8 mouse cellular contexts compared by ENCODE assay signal in the genomic region with DNA sequence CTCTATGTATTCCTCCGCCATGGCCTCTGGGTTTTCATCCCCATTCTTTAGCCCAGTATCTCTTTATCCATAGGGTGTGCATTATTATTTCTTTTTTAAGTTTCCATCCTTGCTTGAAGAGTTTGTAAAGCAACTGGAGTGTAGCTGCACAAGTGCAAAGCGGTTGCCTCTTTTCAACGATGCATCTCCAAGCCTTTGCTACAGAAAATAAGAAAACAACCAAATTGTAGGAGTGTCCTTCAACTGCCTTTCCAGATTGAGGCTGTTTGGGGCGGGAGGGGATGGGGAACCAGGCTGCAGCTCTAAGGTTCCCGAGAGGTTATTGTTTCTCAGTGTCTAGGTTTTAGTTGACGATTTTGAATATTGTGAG. TPM values are rescaled to one million over a fixed set of nuclear protein-coding genes. Genes with fewer than 3 reads are reported as not detected.
DNase-seq lines count a peak whose midpoint lies in the region; ATAC-seq and TF ChIP-seq lines count a peak whose summit lies in the region.

No protein-coding gene starts in this region.

- peak overlapping the region; percentile 79 for H3K27ac ChIP-seq in heart, embryonic 15.5 days
- H3K27ac ChIP-seq in ES-E14 (ENCODE audit: insufficient read depth, low read depth, low read length, poor library complexity, severe bottlenecking) (peak overlapping the region; percentile 88; the same call in 1 of the 2 replicates), macrophage (peak overlapping the region; percentile 89)
- peak overlapping the region; percentile 92 for H3K27ac ChIP-seq in forebrain, postnatal 0 days (ENCODE audit: low read depth, low read length)

- peak overlapping the region; percentile 77 for H3K4me3 ChIP-seq in heart, embryonic 15.5 days
- peak overlapping the region; percentile 84 to 88 for H3K4me3 ChIP-seq in ES-E14 (ENCODE audit: insufficient read depth in 1 of 2, low read depth in 1 of 2, low read length in 2 of 2, poor library complexity in 1 of 2, severe bottlenecking in 1 of 2)
- peak overlapping the region; percentile 61 for H3K4me3 ChIP-seq in forebrain, postnatal 0 days (ENCODE audit: low read depth, low read length)
- peak overlapping the region; percentile 79 for H3K4me3 ChIP-seq in macrophage (ENCODE audit: inconsistent target)

- H3K9ac ChIP-seq in heart, embryonic 15.5 days: peak overlapping the region; percentile 77
- H3K9ac ChIP-seq in ES-E14 (ENCODE audit: insufficient read depth, low read depth, low read length, poor library complexity, severe bottlenecking): peak overlapping the region; percentile 91
- H3K9ac ChIP-seq in forebrain, postnatal 0 days: peak overlapping the region; percentile 76

- H3K27me3 ChIP-seq in heart, embryonic 15.5 days: 0 out of 2 replicates have a peak, but pooled peaks cover 3% of the 10 kb centered on the region
- no peaks in the 10 kb centered on the region for H3K27me3 ChIP-seq in forebrain, postnatal 0 days (ENCODE audit: insufficient read depth, low read length)

- H3K36me3 ChIP-seq in heart, embryonic 15.5 days: 0 out of 2 replicates have a peak, but pooled peaks cover 4% of the 10 kb centered on the region
- H3K36me3 ChIP-seq in ES-E14 (ENCODE audit: control insufficient read depth, insufficient read depth, low read length, poor library complexity, severe bottlenecking) (peaks cover 3% of the 10 kb centered on the region; the same call in 1 of the 2 replicates), macrophage (ENCODE audit: inconsistent target) (0 out of 2 replicates have a peak, but pooled peaks cover 5% of the 10 kb centered on the region)
- H3K36me3 ChIP-seq in forebrain, postnatal 0 days (ENCODE audit: insufficient read depth): no peaks in the 10 kb centered on the region

- DNase-seq in heart, postnatal 25 days (ENCODE audit: low spot score): no peak
- no peak for DNase-seq in ES-E14 (ENCODE audit: low read depth, low spot score)
- DNase-seq in forebrain, postnatal 0 days: no peak
- DNase-seq in urinary bladder, adult 18-20 months (ENCODE audit: low spot score in 2 of 2): no peak
- no peak for DNase-seq in thymus, postnatal 25 days
- DNase-seq in left cerebral cortex, adult 11 months (ENCODE audit: low spot score): no peak

- intact Hi-C loops in heart, postnatal 25 days (cut with DNase I): no loop called here

- 14% methylated on average over 6 of the region's 6 CpGs for WGBS in heart, embryonic 15.5 days
- 19% methylated on average over 6 of the region's 6 CpGs for WGBS in forebrain, postnatal 0 days
- WGBS in macrophage (ENCODE audit: missing documents): 13% methylated on average over 5 of the region's 6 CpGs

- ATAC-seq in heart, embryonic 15.5 days (replicated peaks; ENCODE audit: insufficient number of reproducible peaks, insufficient read depth, low FRiP score, low read depth): no peak
- ATAC-seq in forebrain, postnatal 0 days: peak; percentile 16; the same call in 1 of the 2 replicates

- H3K79me2 ChIP-seq in macrophage (ENCODE audit: inconsistent target): peaks cover 63% of the 10 kb centered on the region

- H3K9me3 ChIP-seq in heart, embryonic 15.5 days (replicated peaks): no peaks in the 10 kb centered on the region
- H3K9me3 ChIP-seq in ES-E14 (ENCODE audit: control insufficient read depth, insufficient read depth, low read depth, low read length): no peaks in the 10 kb centered on the region
- H3K9me3 ChIP-seq in forebrain, postnatal 0 days (ENCODE audit: low read length): no peaks in the 10 kb centered on the region

- in situ Hi-C loops in ES-E14 (cut with MboI; ENCODE audit: low sequenced_read_pairs in 2 of 2, unreplicated experiment in 2 of 2): no loop called here

- peak overlapping the region; percentile 61 for H3K4me2 ChIP-seq in heart, embryonic 15.5 days
- peak overlapping the region; percentile 49 for H3K4me2 ChIP-seq in forebrain, postnatal 0 days (ENCODE audit: low read depth)

- 0 out of 2 replicates have a peak, but pooled peaks cover 3% of the 10 kb centered on the region for H3K4me1 ChIP-seq in heart, embryonic 15.5 days (replicated peaks)
- peaks cover 1 to 12% of the 10 kb centered on the region in 2 experiments; a peak in 3 of 4 replicates for H3K4me1 ChIP-seq in ES-E14 (ENCODE audit: control insufficient read depth in 2 of 2, insufficient read depth in 2 of 2, low read length in 2 of 2, poor library complexity in 1 of 2)
- H3K4me1 ChIP-seq in forebrain, postnatal 0 days (ENCODE audit: insufficient read depth): no peaks in the 10 kb centered on the region

- no peak for TF ChIP-seq CTCF in forebrain, postnatal 0 days (IDR thresholded peaks at IDR 0.05; ENCODE audit: low read depth)

TF ChIP-seq in ES-E14, 5 proteins besides CTCF, POLR2A, EP300 and RAD21:
- TF ChIP-seq HCFC1 (IDR thresholded peaks at IDR 0.05; ENCODE audit: borderline replicate concordance, insufficient read depth, low read length) (no peak), ZC3H11A (IDR thresholded peaks at IDR 0.05; ENCODE audit: borderline replicate concordance, low read depth, low read length) (no peak)

RNA-seq across cellular contexts. Expression of gene Ogt, which starts 1.3 kb away (rescaled TPM):
- 91.0 and 105 TPM in 2 replicates for polyA plus RNA-seq in heart, embryonic 15.5 days (2015; fragmentation: Nextera tagmentation; extraction: Ambion mirVana)
- total RNA-seq in heart, postnatal 25 days (2021): 10 to 100 TPM; 56.0 to 62.5 TPM
- 76.5 and 99.5 TPM in 2 replicates for total RNA-seq in ES-E14 (2012; rRNA removed)
- total RNA-seq in forebrain, postnatal 0 days (2014; rRNA removed): 174 and 187 TPM in 2 replicates
- polyA plus RNA-seq in forebrain, postnatal 0 days (2015; fragmentation: Nextera tagmentation; extraction: Ambion mirVana): 85.6 and 93.6 TPM in 2 replicates
- total RNA-seq in macrophage (2018; cell fraction: chromatin; rRNA removed): 1,000 to 10,000 TPM in 3 of 26 experiments, 100 to 1,000 TPM in 23; 736 to 1,252 (median 882) TPM
- 10 to 100 TPM in 25 of 26 experiments, 1 to 10 TPM in 1; 10.0 to 66.8 (median 26.4) TPM for total RNA-seq in macrophage (2018; cell fraction: cytosol; rRNA removed)
- total RNA-seq in macrophage (2018; cell fraction: nucleus; rRNA removed): 1,000 to 10,000 TPM in 1 of 26 experiments, 100 to 1,000 TPM in 25; 374 to 1,215 (median 634) TPM
- 37.6 to 116 TPM (median 41.1 TPM) in 3 replicates for polyA plus RNA-seq in macrophage (2018)
